Mouse (Mus musculus) lung, embryonic 15.5 days (tissue): ENCODE measurements at regions not wholly inside any gene's neighbourhood (a gene's known extent, or its start where the extent isn't known, plus 50 kb on each side); places are given as distances from the start of the nearest gene placed in this dataset.

ENCODE experiments used
- ATAC-seq: fragments of 200-750 bp; cut with Nextera tagmentation; 2 replicates; pipeline ENCODE4 v1.8.0; 2017; ENCODE audit warnings: moderate number of reproducible peaks, borderline replicate concordance; ENCODE audit not compliant: low FRiP score, low TSS enrichment; ENCODE audit errors: extremely low read depth
- H3K27ac ChIP-seq: fragments of 300-500 bp; sonication (generic); 2 replicates; pipeline ENCODE4 v1.5.1; 2015; ENCODE audit warnings: moderate library complexity, mild to moderate bottlenecking, inconsistent platforms
- H3K27me3 ChIP-seq: fragments of 300-500 bp; sonication (generic); 2 replicates; pipeline ENCODE4 v1.6.1; 2015; ENCODE audit warnings: inconsistent platforms
- H3K36me3 ChIP-seq: fragments of 300-500 bp; sonication (generic); 2 replicates; pipeline ENCODE4 v1.6.1; 2015; ENCODE audit warnings: inconsistent platforms
- H3K4me1 ChIP-seq: fragments of 300-500 bp; sonication (generic); 2 replicates; pipeline ENCODE4 v1.6.1; 2015; ENCODE audit warnings: inconsistent platforms
- H3K4me2 ChIP-seq: fragments of 300-500 bp; sonication (generic); 2 replicates; pipeline ENCODE4 v1.6.1; 2015; ENCODE audit warnings: inconsistent platforms, mild to moderate bottlenecking, moderate library complexity
- H3K4me3 ChIP-seq: fragments of 300-500 bp; sonication (generic); 2 replicates; pipeline ENCODE4 v1.5.1; 2015; ENCODE audit warnings: mild to moderate bottlenecking, inconsistent platforms
- H3K9ac ChIP-seq: fragments of 300-500 bp; sonication (generic); 2 replicates; pipeline ENCODE4 v1.6.1; 2015; ENCODE audit warnings: inconsistent platforms
- H3K9me3 ChIP-seq: fragments of 300-500 bp; sonication (generic); 2 replicates; pipeline ENCODE4 v1.6.1; 2016; ENCODE audit warnings: inconsistent platforms
- WGBS: fragments of 180-500 bp; shearing (Covaris S2); methylation state at CpG from one replicate; pipeline ENCODE4 v1.1.7; 2015; 5-methylcytosine and 5-hydroxymethylcytosine counted together

DNA sequence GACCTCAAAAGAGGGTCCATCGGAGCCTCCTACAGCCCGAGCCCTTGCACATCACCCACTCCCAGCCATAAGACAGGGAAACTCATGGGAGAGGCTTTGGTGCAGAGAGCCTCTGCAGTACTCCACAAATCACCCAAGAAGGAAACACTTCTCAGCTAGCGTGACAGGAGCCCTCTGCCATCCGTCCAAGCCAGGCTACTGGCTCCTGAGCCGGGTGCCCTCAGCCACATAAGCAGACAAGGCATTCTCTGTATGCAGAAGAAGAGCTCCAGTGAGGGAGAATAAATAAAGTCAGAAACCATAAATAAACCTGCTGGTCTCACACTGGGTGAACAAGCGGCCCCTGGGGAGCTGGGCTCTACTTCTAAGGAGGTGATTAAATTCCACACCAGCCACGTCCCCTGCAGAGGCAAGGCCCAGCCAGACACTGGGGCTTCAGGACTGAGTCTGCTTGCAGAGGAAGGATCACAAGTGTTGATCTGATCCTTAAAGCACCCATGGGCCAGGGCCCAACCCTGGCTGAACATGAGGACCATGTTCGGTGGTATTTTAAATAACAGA is 243.0 kb upstream of the Mocs1 start:
- no peak for ATAC-seq
- no peaks in the 10 kb centered on the region for H3K36me3 ChIP-seq
- no peak overlapping the region for H3K4me3 ChIP-seq
- 43% methylated on average over 8 of the region's 8 CpGs for WGBS
- no peaks in the 10 kb centered on the region; the same call in 1 of the 2 replicates for H3K27me3 ChIP-seq
- no peaks in the 10 kb centered on the region for H3K9me3 ChIP-seq
- no peak overlapping the region for H3K27ac ChIP-seq
- no peaks in the 10 kb centered on the region for H3K4me1 ChIP-seq
- H3K9ac ChIP-seq: no peak overlapping the region
- no peak overlapping the region for H3K4me2 ChIP-seq

DNA sequence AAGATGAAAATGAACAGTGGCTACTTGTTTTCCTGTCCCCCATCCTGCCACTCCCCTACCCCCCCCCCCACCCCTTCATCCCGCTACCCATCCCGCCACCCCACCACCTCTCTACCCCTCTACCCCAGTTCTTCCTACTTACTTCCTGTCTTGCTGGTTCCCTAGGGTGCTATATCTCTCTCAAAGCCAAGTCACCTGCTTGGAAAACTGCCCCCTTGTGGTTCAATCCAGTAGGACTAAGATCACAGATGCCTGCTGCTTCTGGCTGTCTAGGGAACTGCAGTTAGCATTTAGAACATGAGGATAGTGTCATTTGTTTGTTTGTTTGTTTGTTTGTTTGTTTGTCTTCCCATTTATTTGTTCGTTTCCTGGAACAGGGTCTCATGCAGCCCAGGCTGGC is 238.4 kb upstream of the Mocs1 start:
- Histone ChIP-seq H3K27me3 (no peaks in the 10 kb centered on the region), H3K27ac (no peak overlapping the region), H3K36me3 (no peaks in the 10 kb centered on the region), H3K9me3 (no peaks in the 10 kb centered on the region), H3K4me2 (no peak overlapping the region), H3K4me1 (no peaks in the 10 kb centered on the region), H3K4me3 (no peak overlapping the region), H3K9ac (no peak overlapping the region)
- no peak for ATAC-seq
- WGBS: 38% methylated on average over 3 of the region's 3 CpGs

DNA sequence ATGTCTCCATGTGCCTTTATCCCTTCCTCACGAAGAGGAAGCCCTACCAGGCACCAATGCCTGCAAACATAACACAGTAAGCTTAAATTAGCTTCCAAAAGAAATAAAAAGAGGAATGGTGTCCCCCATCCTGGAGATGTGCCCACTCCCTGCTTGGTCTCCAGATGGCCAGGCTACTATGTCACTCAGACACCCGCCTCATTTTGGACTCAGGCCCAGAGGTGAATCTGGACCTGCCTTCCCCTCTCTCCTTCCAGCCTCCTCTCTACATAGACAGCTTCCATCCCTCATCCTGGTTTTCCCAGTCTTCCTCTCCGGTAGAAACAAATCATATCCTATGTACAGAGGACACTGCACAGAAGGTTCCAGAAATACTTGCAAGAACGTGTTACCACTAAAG is 237.8 kb upstream of the Mocs1 start:
- Histone ChIP-seq H3K27ac (no peak overlapping the region), H3K4me3 (no peak overlapping the region), H3K9me3 (no peaks in the 10 kb centered on the region), H3K4me2 (no peak overlapping the region), H3K4me1 (no peaks in the 10 kb centered on the region), H3K9ac (no peak overlapping the region), H3K27me3 (no peaks in the 10 kb centered on the region), H3K36me3 (no peaks in the 10 kb centered on the region)
- 38% methylated on average over 4 of the region's 4 CpGs for WGBS
- ATAC-seq: no peak

DNA sequence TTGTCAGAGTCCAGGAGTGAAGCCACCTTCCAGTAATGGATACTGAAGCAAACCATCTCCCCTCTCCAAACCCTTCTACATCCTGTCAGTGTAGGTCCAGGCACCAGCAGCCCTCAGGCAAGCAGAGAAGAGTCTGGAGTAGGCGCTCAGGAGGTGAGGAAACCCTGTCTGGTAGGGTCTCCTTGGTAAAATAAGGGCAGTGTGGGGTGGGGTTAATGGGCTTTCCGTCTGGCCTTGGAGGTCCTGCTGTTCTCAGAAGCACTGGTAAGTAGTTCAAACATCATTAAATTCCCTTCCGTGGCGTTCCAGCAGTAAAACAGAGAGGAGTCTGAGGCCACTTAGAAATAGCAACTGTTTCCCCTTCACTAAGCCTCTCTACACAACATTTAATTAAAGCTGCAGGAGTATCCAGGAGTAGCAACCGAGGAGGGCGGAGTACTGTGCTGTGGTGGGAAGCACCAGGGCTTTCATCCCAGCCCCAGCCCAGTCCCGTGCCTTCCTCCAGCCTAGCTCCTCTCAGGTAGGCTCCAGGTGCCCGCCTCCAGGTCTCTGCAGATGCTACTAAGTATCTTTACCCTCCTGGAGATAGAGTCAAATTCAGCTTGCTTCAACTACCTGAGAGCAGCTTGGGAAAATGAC is 232.0 kb upstream of the Mocs1 start:
- Histone ChIP-seq H3K9ac (no peak overlapping the region), H3K4me1 (no peaks in the 10 kb centered on the region), H3K27me3 (no peaks in the 10 kb centered on the region), H3K27ac (no peak overlapping the region), H3K4me3 (no peak overlapping the region), H3K4me2 (no peak overlapping the region), H3K36me3 (no peaks in the 10 kb centered on the region), H3K9me3 (no peaks in the 10 kb centered on the region)
- WGBS: 66% methylated on average over 8 of the region's 8 CpGs
- ATAC-seq: no peak

DNA sequence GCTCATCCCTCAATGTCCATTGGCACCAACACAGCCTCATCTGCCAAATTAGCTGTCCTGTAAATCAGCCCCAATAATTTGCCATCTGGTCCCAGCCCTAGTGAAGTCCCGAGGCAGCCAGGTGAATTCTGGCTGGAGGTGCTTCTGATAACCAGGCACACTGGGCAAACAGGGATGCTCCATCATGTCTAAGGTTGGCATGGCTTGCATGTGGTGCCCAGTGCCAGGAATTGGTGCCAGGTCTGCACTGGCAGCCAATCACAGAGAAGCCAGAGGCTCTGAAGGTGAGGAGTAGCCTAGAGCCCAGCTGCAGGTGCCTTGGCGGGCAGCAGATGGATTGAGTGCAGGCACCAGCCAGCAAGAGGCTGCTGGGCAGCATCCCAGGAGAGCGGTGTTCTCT is 226.7 kb upstream of the Mocs1 start:
- no peak overlapping the region for H3K27ac ChIP-seq
- H3K9ac ChIP-seq: no peak overlapping the region
- no peaks in the 10 kb centered on the region for H3K36me3 ChIP-seq
- H3K27me3 ChIP-seq: no peaks in the 10 kb centered on the region
- ATAC-seq: no peak
- H3K9me3 ChIP-seq: no peaks in the 10 kb centered on the region
- H3K4me3 ChIP-seq: no peak overlapping the region
- no peak overlapping the region for H3K4me2 ChIP-seq
- no peaks in the 10 kb centered on the region; the same call in 1 of the 2 replicates for H3K4me1 ChIP-seq
- 81% methylated on average over 3 of the region's 3 CpGs for WGBS

DNA sequence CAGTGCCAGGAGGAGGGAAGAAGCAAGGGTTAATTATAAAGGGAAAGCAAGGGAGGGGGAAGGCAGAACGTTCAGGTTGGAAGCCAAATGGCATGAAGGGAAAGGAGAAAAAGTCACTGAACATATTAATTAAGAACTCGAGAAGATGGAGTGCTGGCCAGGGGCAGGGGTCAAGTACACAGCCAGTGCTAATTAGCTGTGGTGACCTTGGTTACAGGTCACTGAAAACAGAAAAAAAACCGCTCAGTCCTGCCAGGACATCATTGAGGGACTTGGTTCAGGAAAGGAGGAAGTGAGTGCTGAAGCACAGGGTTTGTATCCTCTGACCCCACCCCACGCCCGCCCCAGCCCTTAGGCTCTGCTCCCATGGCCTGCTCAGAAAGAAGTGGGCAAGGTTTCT is 223.1 kb upstream of the Mocs1 start:
- Histone ChIP-seq H3K9ac (no peak overlapping the region), H3K36me3 (no peaks in the 10 kb centered on the region), H3K4me2 (no peak overlapping the region), H3K4me3 (no peak overlapping the region), H3K27ac (no peak overlapping the region), H3K9me3 (no peaks in the 10 kb centered on the region), H3K4me1 (no peaks in the 10 kb centered on the region; the same call in 1 of the 2 replicates), H3K27me3 (no peaks in the 10 kb centered on the region)
- no peak for ATAC-seq
- 24% methylated on average over 5 of the region's 5 CpGs for whole genome bisulfite sequencing

DNA sequence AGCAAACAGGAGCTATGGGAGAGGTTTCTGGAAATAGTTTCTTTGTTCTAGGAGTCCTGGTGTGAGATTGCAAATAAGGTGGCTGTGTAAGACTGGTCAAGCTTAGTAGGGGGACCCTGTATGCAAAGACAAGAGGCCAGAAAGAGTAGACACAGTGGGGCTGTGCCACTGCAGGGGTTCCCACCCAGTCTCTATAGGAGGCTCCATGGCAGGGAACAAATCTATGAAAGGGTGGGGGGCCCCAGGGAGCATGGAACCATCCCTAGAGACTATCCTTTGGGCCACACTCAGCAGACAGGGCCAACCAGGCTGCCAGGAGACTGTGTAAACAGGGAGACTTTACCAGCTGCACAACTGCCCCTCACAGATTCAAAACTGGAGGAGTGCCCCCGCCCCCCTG is 222.6 kb upstream of the Mocs1 start:
- no peak overlapping the region for H3K4me3 ChIP-seq
- 26% methylated on average over 1 of the region's 1 CpGs for WGBS
- no peak overlapping the region for H3K9ac ChIP-seq
- no peaks in the 10 kb centered on the region for H3K27me3 ChIP-seq
- H3K36me3 ChIP-seq: no peaks in the 10 kb centered on the region
- peak; percentile 20; the same call in 1 of the 2 replicates for ATAC-seq
- H3K27ac ChIP-seq: no peak overlapping the region
- no peaks in the 10 kb centered on the region for H3K9me3 ChIP-seq
- H3K4me1 ChIP-seq: no peaks in the 10 kb centered on the region; the same call in 1 of the 2 replicates
- no peak overlapping the region for H3K4me2 ChIP-seq

DNA sequence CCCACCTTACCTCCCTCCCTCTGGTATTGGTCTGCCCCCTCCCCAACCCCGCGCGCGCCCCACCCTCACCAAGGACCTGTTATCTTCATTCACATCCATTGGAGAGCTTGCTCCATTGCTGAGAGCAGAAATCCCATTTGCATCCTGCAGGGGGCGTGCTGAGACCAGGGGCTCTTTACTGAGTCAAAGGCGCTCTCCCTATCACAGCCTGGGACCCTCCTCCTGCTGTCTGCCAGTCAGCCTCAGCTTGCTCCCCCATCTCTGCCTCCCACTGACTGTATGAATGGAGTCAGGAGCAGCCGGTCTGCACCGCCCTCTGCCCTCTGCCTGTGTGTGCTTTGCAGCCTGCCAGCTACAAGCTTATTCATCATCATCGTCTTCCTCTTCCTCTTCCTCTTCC is 221.5 kb upstream of the Mocs1 start:
- Histone ChIP-seq H3K9me3 (no peaks in the 10 kb centered on the region), H3K4me3 (no peak overlapping the region), H3K9ac (no peak overlapping the region), H3K4me1 (no peaks in the 10 kb centered on the region; the same call in 1 of the 2 replicates), H3K27ac (no peak overlapping the region), H3K36me3 (no peaks in the 10 kb centered on the region), H3K4me2 (no peak overlapping the region), H3K27me3 (no peaks in the 10 kb centered on the region)
- no peak for ATAC-seq
- 46% methylated on average over 9 of the region's 9 CpGs for WGBS

DNA sequence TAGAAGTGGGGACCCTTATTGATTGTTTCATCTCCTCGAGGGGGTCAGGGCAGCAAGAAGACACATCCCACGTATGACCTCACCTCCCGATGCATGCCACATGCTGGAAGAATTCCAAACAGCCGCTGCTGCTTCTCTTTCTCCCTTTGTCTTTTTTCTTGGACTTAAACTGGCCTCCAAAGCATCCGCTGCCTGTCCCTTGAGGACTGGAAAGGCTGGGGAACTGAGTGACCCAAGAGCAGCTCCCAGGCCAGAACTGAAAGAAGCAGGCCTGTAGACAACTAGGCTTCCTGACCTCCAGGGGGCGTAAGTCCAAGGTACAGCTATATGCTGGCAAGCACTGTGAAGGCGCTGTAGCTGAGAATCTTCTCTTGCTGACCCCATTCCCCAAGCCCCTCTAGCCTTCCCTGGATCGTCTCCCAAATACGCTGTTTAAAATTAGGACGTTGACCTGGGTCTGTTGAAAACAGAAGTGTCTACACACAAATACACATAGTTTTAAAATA is 219.8 kb upstream of the Mocs1 start:
- Histone ChIP-seq H3K4me1 (no peaks in the 10 kb centered on the region; the same call in 1 of the 2 replicates), H3K4me2 (no peak overlapping the region), H3K9me3 (no peaks in the 10 kb centered on the region), H3K9ac (no peak overlapping the region), H3K27me3 (no peaks in the 10 kb centered on the region), H3K27ac (no peak overlapping the region), H3K4me3 (no peak overlapping the region), H3K36me3 (no peaks in the 10 kb centered on the region)
- ATAC-seq: no peak
- 65% methylated on average over 10 of the region's 10 CpGs for WGBS

DNA sequence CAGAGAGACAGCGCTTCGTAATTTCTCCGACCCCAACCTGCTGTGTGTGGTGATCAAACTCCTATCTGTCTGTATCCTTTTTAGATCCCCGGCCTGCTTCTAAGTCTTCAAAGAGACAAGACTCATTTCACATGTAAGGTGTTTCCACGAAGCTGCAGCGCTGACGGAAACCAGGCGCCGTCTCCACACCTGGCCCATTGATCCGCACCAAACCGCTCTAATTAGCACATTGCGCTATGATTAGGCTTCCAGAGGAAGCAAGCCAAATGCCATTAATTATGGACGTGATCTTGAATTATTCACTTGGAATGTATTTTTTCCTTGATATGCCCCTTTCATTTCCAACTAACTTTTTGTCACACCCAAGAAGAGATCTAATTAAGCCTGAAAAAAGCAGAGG is 215.2 kb upstream of the Mocs1 start:
- Histone ChIP-seq H3K9ac (no peak overlapping the region), H3K4me1 (no peaks in the 10 kb centered on the region), H3K27me3 (no peaks in the 10 kb centered on the region), H3K36me3 (no peaks in the 10 kb centered on the region), H3K4me3 (no peak overlapping the region), H3K4me2 (no peak overlapping the region), H3K9me3 (no peaks in the 10 kb centered on the region), H3K27ac (no peak overlapping the region)
- no peak for ATAC-seq
- WGBS: 89% methylated on average over 13 of the region's 13 CpGs

DNA sequence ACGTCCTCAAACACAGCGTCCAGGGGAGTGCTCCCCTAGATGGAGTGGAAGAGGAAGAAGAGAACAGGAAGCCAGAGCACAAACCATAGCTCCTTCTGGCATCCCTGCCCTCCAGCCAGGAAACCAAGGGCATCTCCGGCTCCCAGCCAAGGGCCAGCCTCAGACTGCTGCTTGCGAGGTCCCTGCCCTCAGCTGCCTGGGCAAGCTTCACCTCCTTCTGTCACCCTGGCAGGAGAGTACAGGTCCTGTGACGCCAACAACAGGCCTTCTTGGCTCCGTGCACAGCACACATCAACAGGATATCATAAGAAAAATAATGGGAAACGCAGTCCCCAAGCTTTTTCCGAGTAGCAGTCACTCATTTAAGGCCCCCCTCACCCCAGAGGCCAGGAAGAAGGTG is 212.9 kb upstream of the Mocs1 start:
- Histone ChIP-seq H3K9me3 (no peaks in the 10 kb centered on the region), H3K27me3 (no peaks in the 10 kb centered on the region), H3K27ac (no peak overlapping the region), H3K36me3 (no peaks in the 10 kb centered on the region), H3K4me2 (no peak overlapping the region), H3K9ac (no peak overlapping the region), H3K4me3 (no peak overlapping the region), H3K4me1 (no peaks in the 10 kb centered on the region)
- no peak for ATAC-seq
- WGBS: 64% methylated on average over 8 of the region's 8 CpGs

DNA sequence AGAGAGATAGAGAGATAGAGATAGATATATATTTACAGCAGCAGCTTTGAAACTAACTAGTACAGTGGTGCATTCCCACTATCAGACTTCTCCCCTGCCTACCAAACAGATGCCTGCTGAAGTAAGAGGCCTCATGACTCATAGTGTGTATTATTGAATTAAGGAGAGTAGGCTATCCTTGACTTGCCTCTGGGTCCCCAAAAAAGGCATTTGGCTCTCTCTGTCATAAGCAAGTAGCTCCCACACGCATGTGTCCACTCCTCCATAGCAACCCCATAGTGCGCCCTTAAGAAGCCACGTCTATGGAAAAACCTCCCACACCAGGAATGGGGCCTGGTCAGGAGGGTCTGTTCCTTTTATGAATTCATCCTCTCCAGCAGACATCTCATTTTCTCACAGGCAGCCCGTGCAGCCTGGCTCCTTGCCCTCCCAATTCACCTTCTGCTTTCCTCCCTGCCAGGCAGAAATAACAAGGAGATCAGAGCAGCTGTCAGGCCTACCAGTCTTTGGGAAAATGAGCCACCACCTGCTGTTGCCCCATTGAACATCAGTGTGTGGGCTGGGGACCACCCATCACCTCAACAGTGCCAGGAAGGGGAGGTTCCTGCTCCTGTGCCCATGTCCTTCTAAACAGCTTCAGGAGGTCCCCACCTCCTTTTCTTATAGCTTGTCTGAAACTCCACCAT is 208.5 kb upstream of the Mocs1 start:
- Histone ChIP-seq H3K4me1 (no peaks in the 10 kb centered on the region), H3K27me3 (no peaks in the 10 kb centered on the region), H3K27ac (no peak overlapping the region), H3K9ac (no peak overlapping the region), H3K9me3 (no peaks in the 10 kb centered on the region), H3K36me3 (no peaks in the 10 kb centered on the region), H3K4me2 (no peak overlapping the region), H3K4me3 (no peak overlapping the region)
- WGBS: 76% methylated on average over 4 of the region's 4 CpGs
- ATAC-seq: no peak
